Mouse (Mus musculus): ENCODE measurements around the gene Fcer1g. TPM values are rescaled to one million over a fixed set of nuclear protein-coding genes. Genes with fewer than 3 reads are reported as not detected.

The Fcer1g gene
- total and polyA plus RNA-seq, 3 experiments, result 0.08 to 0.71 TPM; not detected in 1

- Histone ChIP-seq H3K4me1 (ENCODE audit: insufficient read depth, low read depth, low read length) (peaks cover 18% of the 10 kb centered on the region), H3K4me3 (ENCODE audit: low read depth, low read length) (no peak overlapping the region), H3K27me3 (ENCODE audit: insufficient read depth, low read length) (peaks cover 3% of the 10 kb centered on the region; the same call in 1 of the 2 replicates), H3K9me3 (replicated peaks) (no peaks in the 10 kb centered on the region), H3K36me3 (replicated peaks) (peaks cover 22% of the 10 kb centered on the region)
- TF ChIP-seq GATA2 (IDR thresholded peaks at IDR 0.05; ENCODE audit: borderline replicate concordance, low read depth, low read length) (no peak), POLR2AphosphoS5 (IDR thresholded peaks at IDR 0.05; ENCODE audit: insufficient replicate concordance, low read depth, low read length) (no peak), GATA1 (IDR thresholded peaks at IDR 0.05; ENCODE audit: borderline replicate concordance, low read length) (no peak), TAL1 (conservative IDR thresholded peaks at IDR 0.05; ENCODE audit: low read depth, low read length) (no peak), CTCF (IDR thresholded peaks at IDR 0.05; ENCODE audit: low read depth, low read length) (no peak)
- ATAC-seq (ENCODE audit: extremely low read depth, insufficient number of reproducible peaks, low FRiP score, poor library complexity, severe bottlenecking) (no peak), DNase-seq (ENCODE audit: low spot score) (no peak)
Measured at GRCm38 (mm10) chr1:171223796-171224195, 10.4 kb downstream of the Fcer1g start.

- TF ChIP-seq TAL1 (conservative IDR thresholded peaks at IDR 0.05; ENCODE audit: low read depth, low read length) (no peak), CTCF (IDR thresholded peaks at IDR 0.05; ENCODE audit: low read depth, low read length) (no peak), POLR2AphosphoS5 (IDR thresholded peaks at IDR 0.05; ENCODE audit: insufficient replicate concordance, low read depth, low read length) (no peak), GATA1 (IDR thresholded peaks at IDR 0.05; ENCODE audit: borderline replicate concordance, low read length) (no peak)
- H3K9me3 ChIP-seq (replicated peaks), result no peaks in the 10 kb centered on the region
- peak overlapping the region; percentile 72; the same call in 1 of the 2 replicates for H3K4me3 ChIP-seq (ENCODE audit: low read depth, low read length)
- no peak for DNase-seq (ENCODE audit: low spot score)
- no peak for ATAC-seq (ENCODE audit: extremely low read depth, insufficient number of reproducible peaks, low FRiP score, poor library complexity, severe bottlenecking)
- H3K4me1 ChIP-seq (ENCODE audit: insufficient read depth, low read depth, low read length), result peaks cover 18% of the 10 kb centered on the region
- peaks cover 29% of the 10 kb centered on the region for H3K36me3 ChIP-seq (replicated peaks)
- H3K27me3 ChIP-seq (ENCODE audit: insufficient read depth, low read length), result peaks cover 3% of the 10 kb centered on the region; the same call in 1 of the 2 replicates
Measured at GRCm38 (mm10) chr1:171223168-171223567, 11.0 kb downstream of the Fcer1g start.

GRCm38 (mm10) chr1:171222238-171223155 lies 11.7 kb downstream of the Fcer1g start, which contains the start of gene Tomm40l:
Tomm40l (minus strand) TSS chr1:171222514.
- no peak for TF ChIP-seq GATA1 (IDR thresholded peaks at IDR 0.05; ENCODE audit: borderline replicate concordance, low read length)
- TF ChIP-seq POLR2AphosphoS5 (IDR thresholded peaks at IDR 0.05; ENCODE audit: insufficient replicate concordance, low read depth, low read length), result no peak
- TF ChIP-seq TAL1 (conservative IDR thresholded peaks at IDR 0.05; ENCODE audit: low read depth, low read length), result no peak
- TF ChIP-seq GATA2 (IDR thresholded peaks at IDR 0.05; ENCODE audit: borderline replicate concordance, low read depth, low read length), result no peak
- TF ChIP-seq CTCF (IDR thresholded peaks at IDR 0.05; ENCODE audit: low read depth, low read length), result no peak
- peaks cover 35% of the 10 kb centered on the region for H3K36me3 ChIP-seq (replicated peaks)
- peak; percentile 97 for DNase-seq (ENCODE audit: low spot score)

GRCm38 (mm10) chr1:171221281-171222193 lies 12.6 kb downstream of the Fcer1g start:
- ATAC-seq (ENCODE audit: extremely low read depth, insufficient number of reproducible peaks, low FRiP score, poor library complexity, severe bottlenecking) (no peak), DNase-seq (ENCODE audit: low spot score) (no peak)
- no peak for TF ChIP-seq GATA1 (IDR thresholded peaks at IDR 0.05; ENCODE audit: borderline replicate concordance, low read length)
- TF ChIP-seq GATA2 (IDR thresholded peaks at IDR 0.05; ENCODE audit: borderline replicate concordance, low read depth, low read length), result no peak
- no peak for TF ChIP-seq CTCF (IDR thresholded peaks at IDR 0.05; ENCODE audit: low read depth, low read length)
- no peak for TF ChIP-seq POLR2AphosphoS5 (IDR thresholded peaks at IDR 0.05; ENCODE audit: insufficient replicate concordance, low read depth, low read length)
- TF ChIP-seq TAL1 (conservative IDR thresholded peaks at IDR 0.05; ENCODE audit: low read depth, low read length), result no peak

More at GRCm38 (mm10) chr1:171222238-171223155, 11.7 kb downstream of the Fcer1g start, which contains the start of gene Tomm40l:
- peaks cover 18% of the 10 kb centered on the region for H3K4me1 ChIP-seq (ENCODE audit: insufficient read depth, low read depth, low read length)
- no peaks in the 10 kb centered on the region for H3K9me3 ChIP-seq (replicated peaks)
- H3K4me3 ChIP-seq (ENCODE audit: low read depth, low read length), result peak within 1 kb of the TSS; percentile 72
- ATAC-seq (ENCODE audit: extremely low read depth, insufficient number of reproducible peaks, low FRiP score, poor library complexity, severe bottlenecking), result peak; percentile 98
- peaks cover 3% of the 10 kb centered on the region; the same call in 1 of the 2 replicates for H3K27me3 ChIP-seq (ENCODE audit: insufficient read depth, low read length)

GRCm38 (mm10) chr1:171220871-171221270 lies 13.3 kb downstream of the Fcer1g start:
- Histone ChIP-seq H3K36me3 (replicated peaks) (peaks cover 36% of the 10 kb centered on the region), H3K9me3 (replicated peaks) (no peaks in the 10 kb centered on the region), H3K4me3 (ENCODE audit: low read depth, low read length) (peak overlapping the region; percentile 72; the same call in 1 of the 2 replicates), H3K4me1 (ENCODE audit: insufficient read depth, low read depth, low read length) (peaks cover 22% of the 10 kb centered on the region), H3K27me3 (ENCODE audit: insufficient read depth, low read length) (peaks cover 6% of the 10 kb centered on the region)
- ATAC-seq (ENCODE audit: extremely low read depth, insufficient number of reproducible peaks, low FRiP score, poor library complexity, severe bottlenecking) (no peak), DNase-seq (ENCODE audit: low spot score) (peak; percentile 60)
- TF ChIP-seq CTCF (IDR thresholded peaks at IDR 0.05; ENCODE audit: low read depth, low read length) (peak; percentile 77), GATA2 (IDR thresholded peaks at IDR 0.05; ENCODE audit: borderline replicate concordance, low read depth, low read length) (no peak)

More at GRCm38 (mm10) chr1:171221281-171222193, 12.6 kb downstream of the Fcer1g start:
- H3K36me3 ChIP-seq (replicated peaks), result peaks cover 36% of the 10 kb centered on the region
- peak overlapping the region; percentile 72 for H3K4me3 ChIP-seq (ENCODE audit: low read depth, low read length)
- H3K9me3 ChIP-seq (replicated peaks), result no peaks in the 10 kb centered on the region
- H3K4me1 ChIP-seq (ENCODE audit: insufficient read depth, low read depth, low read length), result peaks cover 21% of the 10 kb centered on the region
- peaks cover 3% of the 10 kb centered on the region; the same call in 1 of the 2 replicates for H3K27me3 ChIP-seq (ENCODE audit: insufficient read depth, low read length)

All from G1E (cell line).